Mouse (Mus musculus) lung, postnatal 0 days (tissue): ENCODE results near the gene Micu1.
A peak's percentile ranks its signal among the peaks of the same experiment; 100 is the strongest.

Source experiments
- CTCF ChIP-seq: IDR thresholded peaks from 2 replicates; pipeline ENCODE4 v1.5.1; 2016; ENCODE audit warnings: antibody characterized with exemption, mild to moderate bottlenecking
- EP300 ChIP-seq: IDR thresholded peaks from 2 replicates; pipeline ENCODE4 v1.6.1; 2016; ENCODE audit warnings: antibody characterized with exemption, mild to moderate bottlenecking, control low read depth

- TF ChIP-seq CTCF (peak; percentile 53), EP300 (no peak)
These were observed 110.7 kb downstream of the Micu1 start for GRCm38 (mm10) chr10:59812939-59813338.
